Mouse (Mus musculus) C2C12 (cell line): Measurements from ENCODE around the gene Gm12355. TPM values are rescaled to one million over a fixed set of nuclear protein-coding genes. Genes with fewer than 3 reads are reported as not detected.
"Not testable (repeated sequence)": the region's sequence is repeated elsewhere in the genome, so short reads cannot be mapped to it uniquely, and the experiment has no call there.

Experiments used
- H3K27me3 ChIP-seq: one replicate; pipeline ENCODE4 v1.6.1; 2011; ENCODE audit not compliant: control insufficient read depth, insufficient read depth, insufficient read length
- H3K36me3 ChIP-seq: one replicate; pipeline ENCODE4 v1.6.1; 2011; ENCODE audit not compliant: control insufficient read depth, insufficient read depth
- H3K4me3 ChIP-seq: one replicate; pipeline ENCODE4 v1.5.1; 2011; ENCODE audit warnings: mild to moderate bottlenecking, control low read depth; ENCODE audit not compliant: poor library complexity, insufficient read depth, severe bottlenecking
- H3K79me2 ChIP-seq: one replicate; pipeline ENCODE4 v1.6.1; 2011; ENCODE audit not compliant: control insufficient read depth, insufficient read depth
- H3K79me3 ChIP-seq: one replicate; pipeline ENCODE4 v1.6.1; 2011; ENCODE audit warnings: low read depth, control low read depth
- H3ac ChIP-seq: one replicate; pipeline ENCODE3; 2011; ENCODE audit warnings: low read depth; ENCODE audit not compliant: control insufficient read depth, insufficient read length
- CEBPB ChIP-seq: IDR thresholded peaks from one replicate; pipeline ENCODE4 v1.6.1; 2011; ENCODE audit warnings: low read depth, mild to moderate bottlenecking, control low read depth, moderate library complexity
- CTCF ChIP-seq: IDR thresholded peaks from one replicate; pipeline ENCODE4 v1.5.1; 2011; ENCODE audit not compliant: control insufficient read depth, insufficient read depth, insufficient read length
- FOSL1 ChIP-seq: IDR thresholded peaks from one replicate; pipeline ENCODE4 v1.8.0; 2011; ENCODE audit warnings: mild to moderate bottlenecking, low read length; ENCODE audit not compliant: poor library complexity, insufficient read depth, severe bottlenecking
- MAX ChIP-seq: IDR thresholded peaks from one replicate; pipeline ENCODE4 v1.6.1; 2011; ENCODE audit warnings: mild to moderate bottlenecking, control low read depth
- MYOD1 ChIP-seq: IDR thresholded peaks from one replicate; pipeline ENCODE4 v1.6.1; 2011; ENCODE audit warnings: low read depth; ENCODE audit not compliant: control insufficient read depth, insufficient read length
- MYOG ChIP-seq: IDR thresholded peaks from one replicate; pipeline ENCODE4 v1.6.1; 2011; ENCODE audit not compliant: control insufficient read depth, insufficient read length; ENCODE audit errors: extremely low read depth
- USF1 ChIP-seq: IDR thresholded peaks from one replicate; pipeline ENCODE4 v1.6.1; 2011; ENCODE audit warnings: low read depth, mild to moderate bottlenecking, control low read depth, moderate library complexity
- polyA plus RNA-seq: library from polyadenylated mRNA; unstranded; fragments of >200 nt; fragmentation: generic; extraction: Trizol; gene quantifications from one replicate; pipeline ENCODE4 v1.2.1, GENCODE M21; 2012; ENCODE audit warnings: missing spikeins

Gene Gm12355
- polyA plus RNA-seq, 1 experiment = 0.34 TPM

GRCm38 (mm10) chr11:98637501-98637900 lies 12.0 kb upstream of the Gm12355 start:
- no peaks in the 10 kb centered on the region for H3K36me3 ChIP-seq
- no peaks in the 10 kb centered on the region for H3K79me3 ChIP-seq
- H3K4me3 ChIP-seq = no peak overlapping the region
- TF ChIP-seq CTCF (no peak), CEBPB (no peak), MAX (no peak), MYOD1 (no peak), USF1 (no peak), MYOG (no peak), FOSL1 (no peak)
- H3K27me3 ChIP-seq = peaks cover 33% of the 10 kb centered on the region
- no peak overlapping the region for H3ac ChIP-seq
- no peaks in the 10 kb centered on the region for H3K79me2 ChIP-seq

DNA sequence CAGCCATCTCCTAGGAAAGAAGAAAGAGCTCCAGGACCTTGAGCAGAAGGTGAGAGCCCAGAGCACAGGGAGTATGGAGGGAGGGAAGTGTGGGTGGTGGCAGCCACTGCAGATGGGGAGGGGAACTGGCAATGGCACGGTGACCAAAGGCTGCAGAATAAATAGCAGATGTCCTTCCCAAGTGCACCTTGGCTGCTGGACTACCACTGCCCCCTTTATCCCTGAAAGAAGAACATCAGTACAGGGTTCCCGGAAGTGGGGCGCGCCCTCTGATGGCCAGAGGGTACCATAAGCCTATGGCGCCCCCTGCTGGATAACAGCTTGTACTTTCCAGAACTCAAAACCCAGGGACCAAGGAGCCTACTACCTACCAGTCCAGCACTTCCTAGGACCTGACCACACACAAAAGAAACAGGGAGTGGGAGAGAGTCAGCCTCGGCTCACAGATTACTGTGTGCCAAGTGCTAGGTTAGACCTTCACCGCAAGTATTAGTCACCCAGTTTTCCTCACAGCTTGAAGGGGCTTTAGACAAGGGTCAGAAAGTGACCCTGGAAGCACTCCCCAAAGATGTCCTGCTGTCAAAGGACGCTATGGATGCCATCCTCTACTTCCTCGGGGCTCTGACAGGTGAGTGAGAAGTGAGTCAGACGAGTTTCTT lies 10.0 kb upstream of the Gm12355 start:
- not testable (repeated sequence) for H3K4me3 ChIP-seq, H3K79me2 ChIP-seq, H3K36me3 ChIP-seq, H3ac ChIP-seq, H3K79me3 ChIP-seq
- H3K27me3 ChIP-seq = peaks cover 35% of the 10 kb centered on the region

DNA sequence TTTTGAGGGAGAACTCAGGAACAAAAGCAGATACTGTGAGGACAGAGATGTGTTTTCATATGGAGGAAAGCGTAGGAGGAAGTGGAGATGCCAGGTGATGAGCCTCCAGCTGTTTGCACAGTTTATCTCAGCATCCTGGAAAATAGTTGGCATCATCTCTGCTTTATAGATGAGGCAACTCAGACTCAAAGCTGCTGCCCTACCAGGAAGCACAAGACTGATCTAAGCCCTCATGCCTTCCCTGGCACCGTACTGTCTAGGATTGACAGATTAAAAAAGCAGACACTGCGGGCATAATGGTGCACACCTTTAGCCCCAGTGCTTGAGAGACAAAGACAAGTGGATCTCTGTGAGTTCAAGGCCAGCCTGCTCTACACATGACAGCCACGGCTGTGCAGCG lies 5.2 kb upstream of the Gm12355 start:
- TF ChIP-seq MYOD1 = no peak
- TF ChIP-seq USF1 = no peak
- no peak for TF ChIP-seq MAX
- no peak for TF ChIP-seq FOSL1
- TF ChIP-seq CEBPB = no peak
- TF ChIP-seq MYOG = no peak
- TF ChIP-seq CTCF = no peak
- H3K79me3 ChIP-seq = no peaks in the 10 kb centered on the region
- peaks cover 50% of the 10 kb centered on the region for H3K27me3 ChIP-seq
- H3ac ChIP-seq = no peak overlapping the region
- no peaks in the 10 kb centered on the region for H3K36me3 ChIP-seq
- H3K79me2 ChIP-seq = no peaks in the 10 kb centered on the region
- H3K4me3 ChIP-seq = no peak overlapping the region

- H3K27me3 ChIP-seq = peaks cover 54% of the 10 kb centered on the region
- no peak overlapping the region for H3K4me3 ChIP-seq
- H3K79me3 ChIP-seq = no peaks in the 10 kb centered on the region
- H3ac ChIP-seq = no peak overlapping the region
- TF ChIP-seq MYOD1 = no peak
- no peak for TF ChIP-seq FOSL1
- TF ChIP-seq CEBPB = no peak
- TF ChIP-seq MYOG = no peak
- no peak for TF ChIP-seq MAX
- TF ChIP-seq CTCF = no peak
- TF ChIP-seq USF1 = no peak
- no peaks in the 10 kb centered on the region for H3K79me2 ChIP-seq
- no peaks in the 10 kb centered on the region for H3K36me3 ChIP-seq
These were observed 3.2 kb upstream of the Gm12355 start for GRCm38 (mm10) chr11:98628706-98629105.

DNA sequence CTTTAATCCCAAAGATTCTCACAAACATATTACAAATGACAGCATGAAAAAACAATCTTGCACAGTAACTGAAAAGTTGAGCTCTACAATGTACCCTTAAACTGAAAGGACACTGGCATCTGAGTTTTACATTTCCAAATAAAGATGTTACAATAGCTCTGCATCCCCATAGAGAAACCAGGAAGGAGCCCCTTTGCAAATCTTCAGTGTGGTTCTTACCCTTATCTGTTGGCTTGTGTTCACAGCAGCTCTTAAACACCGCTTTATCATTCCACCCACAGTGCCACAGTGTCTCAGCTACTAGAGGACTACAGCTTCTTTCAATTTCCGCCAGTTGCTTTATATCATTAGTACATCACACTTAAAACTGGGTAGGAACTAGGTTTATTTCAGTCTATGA lies 1.1 kb downstream of the Gm12355 start:
- H3ac ChIP-seq, H3K79me2 ChIP-seq, H3K4me3 ChIP-seq, H3K79me3 ChIP-seq, H3K36me3 ChIP-seq: not testable (repeated sequence)
- H3K27me3 ChIP-seq = peaks cover 28% of the 10 kb centered on the region

- not testable (repeated sequence) for H3K36me3 ChIP-seq, H3K79me3 ChIP-seq, H3K4me3 ChIP-seq, H3K79me2 ChIP-seq, H3ac ChIP-seq
- H3K27me3 ChIP-seq = peaks cover 24% of the 10 kb centered on the region
These were observed 1.5 kb downstream of the Gm12355 start for GRCm38 (mm10) chr11:98623981-98624380.

GRCm38 (mm10) chr11:98620791-98621190 lies 4.7 kb downstream of the Gm12355 start:
- TF ChIP-seq MAX = no peak
- no peak for TF ChIP-seq MYOD1
- TF ChIP-seq FOSL1 = no peak
- TF ChIP-seq CTCF = no peak
- no peak for TF ChIP-seq MYOG
- TF ChIP-seq CEBPB = no peak
- TF ChIP-seq USF1 = no peak
- Histone ChIP-seq H3ac (no peak overlapping the region), H3K79me2 (no peaks in the 10 kb centered on the region), H3K27me3 (peaks cover 14% of the 10 kb centered on the region), H3K4me3 (no peak overlapping the region), H3K36me3 (no peaks in the 10 kb centered on the region), H3K79me3 (no peaks in the 10 kb centered on the region)
